Mouse (Mus musculus) thymus, postnatal 36 days (tissue): ENCODE data around the gene Ess2.

Source experiments
- DNase-seq, 2 experiments: peaks; one replicate each; pipeline ENCODE4 v3.0.0; 2022; ENCODE audit warnings: mixed read lengths in 2 of 2

Gene Ess2

DNA sequence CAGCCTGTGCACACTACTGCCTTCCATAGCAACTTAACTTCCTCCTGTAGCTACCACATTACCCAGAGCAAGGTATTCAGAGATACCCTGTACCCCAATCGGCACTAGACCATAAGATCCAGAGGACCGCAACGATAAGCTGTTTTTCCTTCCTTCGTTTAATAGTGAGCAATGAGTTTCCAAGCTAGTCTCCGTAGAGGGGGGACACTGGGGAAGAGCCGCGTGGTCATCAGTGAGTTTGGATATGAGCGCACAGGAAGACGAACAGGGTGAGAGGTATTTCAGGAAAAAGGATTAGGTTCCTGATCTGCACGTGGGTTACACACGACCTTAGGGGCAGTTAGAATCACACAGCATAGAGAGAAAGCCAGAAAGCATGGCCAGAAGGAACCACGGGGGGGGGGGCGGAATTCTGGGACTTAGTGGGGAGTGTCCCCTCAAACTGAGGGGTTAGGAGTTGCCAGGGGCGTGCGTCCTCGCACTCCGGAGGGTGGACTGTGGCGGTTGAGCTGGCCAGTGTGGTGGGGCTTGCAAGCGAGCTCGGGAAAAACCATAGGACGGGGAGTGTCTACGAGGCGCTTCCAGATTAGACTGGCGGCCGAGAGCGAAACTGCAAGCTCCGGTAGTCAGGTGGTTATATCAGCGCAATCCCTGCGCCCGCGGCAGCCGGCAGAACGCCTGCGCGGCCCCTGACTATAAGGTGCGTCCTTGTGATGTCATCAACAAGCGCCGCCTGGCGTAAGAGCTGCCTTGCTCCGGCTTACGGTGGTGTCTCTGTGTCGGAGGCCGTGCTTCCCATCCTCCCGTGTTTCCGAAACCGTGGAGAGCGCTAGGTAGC lies 10.4 kb upstream of the Ess2 start:
- peak; percentile 91 to 93 for DNase-seq

DNA sequence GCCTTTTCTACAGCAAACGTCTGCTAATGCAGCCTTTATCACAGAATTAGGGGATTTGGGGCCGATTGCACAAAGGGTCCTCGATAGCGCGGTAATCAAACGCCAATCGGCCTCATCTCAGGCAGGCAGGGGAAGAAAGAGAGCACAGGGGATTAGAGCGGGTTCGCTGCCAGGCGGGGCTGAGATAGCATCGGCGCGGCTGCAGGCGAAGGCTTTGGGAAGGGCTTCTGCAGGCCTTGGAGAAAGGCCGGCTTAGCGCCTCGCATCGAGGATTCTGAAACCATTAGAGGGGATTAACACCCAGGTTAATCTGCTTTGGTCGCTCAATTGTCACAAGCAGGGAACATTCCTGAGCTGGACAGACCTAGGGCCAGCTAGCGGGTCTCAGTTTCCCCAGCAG lies 9.4 kb upstream of the Ess2 start:
- no peak for DNase-seq

DNA sequence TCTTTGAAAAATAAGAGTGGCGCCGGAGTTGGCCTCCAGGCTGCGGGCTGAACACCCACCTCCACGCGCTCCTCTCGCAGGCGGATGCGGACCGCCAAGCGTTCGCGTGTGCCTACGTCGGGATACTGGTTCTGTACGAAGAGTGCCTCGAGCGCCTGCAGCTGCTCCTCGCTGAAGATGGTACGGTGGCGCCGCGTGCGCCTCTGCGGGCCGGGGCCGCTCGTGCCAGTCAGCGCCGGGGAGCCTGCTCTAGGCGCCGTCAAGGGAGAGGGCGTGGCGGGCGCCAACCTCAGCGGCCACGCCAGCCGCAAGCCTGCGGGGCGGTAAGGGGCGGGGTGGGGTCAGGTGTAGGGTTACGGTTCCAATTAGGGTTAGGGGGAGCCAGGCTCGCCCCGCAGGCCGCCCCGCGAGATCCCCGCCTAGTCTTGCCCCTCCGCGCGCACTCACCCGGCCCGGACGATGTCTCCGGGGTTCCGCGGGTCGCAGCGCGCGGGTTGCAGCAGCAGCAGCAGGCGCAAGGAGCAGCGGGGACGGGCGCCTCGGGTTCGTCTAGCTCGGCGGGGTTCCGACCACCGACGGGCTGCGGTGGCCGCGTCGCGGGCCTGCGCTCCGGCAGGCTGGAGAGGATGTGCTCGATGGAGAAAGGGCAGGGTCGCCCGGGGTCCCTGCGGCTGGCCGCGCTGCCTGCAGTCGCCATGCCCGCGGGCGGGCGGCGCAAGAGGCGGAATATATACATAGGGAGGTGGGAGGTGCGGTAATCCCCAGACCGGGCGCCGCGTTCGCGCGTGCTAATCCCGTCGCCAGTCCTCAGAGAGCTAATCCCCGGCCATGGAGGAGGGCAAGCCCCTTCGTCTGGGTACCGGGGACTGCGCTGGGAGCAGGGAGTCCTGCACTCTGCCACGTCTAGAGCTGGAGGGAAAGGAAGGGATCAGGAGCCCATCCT lies 3.4 kb upstream of the Ess2 start, which contains the start of gene Gsc2:
TSS of gene Gsc2 (minus strand) at position 753 of the 943 bp plus-strand sequence.
- DNase-seq: no peak

DNA sequence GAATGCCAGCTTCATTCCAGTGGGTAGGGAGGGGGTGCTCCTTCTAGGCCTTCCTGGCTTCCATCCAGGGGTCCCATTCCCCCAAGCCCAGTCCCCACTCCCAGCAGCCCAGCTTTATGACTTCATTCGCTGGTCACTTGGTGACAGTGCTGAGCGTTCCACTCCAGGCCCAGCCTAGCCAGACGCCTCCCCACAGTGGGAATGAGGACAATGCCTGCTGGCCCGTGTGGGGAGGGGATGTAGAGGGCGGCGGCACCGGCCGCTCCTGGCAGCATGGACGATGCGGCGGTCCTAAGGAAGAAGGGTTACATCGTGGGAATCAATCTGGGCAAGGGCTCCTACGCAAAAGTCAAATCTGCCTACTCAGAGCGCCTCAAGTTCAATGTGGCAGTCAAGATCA lies 12.7 kb downstream of the Ess2 start, which contains the start of the genes Dgcr2 and Tssk2:
TSS of gene Dgcr2 (minus strand) at position 101 of the 400 bp plus-strand sequence.
TSS of gene Tssk2 (plus strand) at position 176 of the 400 bp plus-strand sequence.
- no peak for DNase-seq

DNA sequence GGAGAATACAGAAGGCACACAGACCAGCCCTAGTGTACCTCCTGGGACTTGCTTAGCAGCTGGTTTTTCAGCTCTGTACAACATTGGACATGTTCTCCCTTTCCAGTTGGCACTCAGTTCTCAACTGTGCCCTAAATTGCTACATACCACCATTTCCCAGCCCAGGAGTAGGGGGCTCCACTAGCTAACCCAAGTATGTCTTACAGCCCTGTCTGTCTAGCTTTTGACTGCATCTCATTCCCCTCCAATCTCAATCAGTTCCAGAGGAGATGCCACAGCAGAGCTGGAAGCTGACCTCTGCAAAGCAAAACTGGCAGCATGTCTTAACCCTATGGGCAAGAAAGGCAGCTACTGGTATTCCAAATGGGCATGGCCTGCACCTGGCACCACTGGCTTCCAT lies 15.1 kb downstream of the Ess2 start:
- DNase-seq: no peak

DNA sequence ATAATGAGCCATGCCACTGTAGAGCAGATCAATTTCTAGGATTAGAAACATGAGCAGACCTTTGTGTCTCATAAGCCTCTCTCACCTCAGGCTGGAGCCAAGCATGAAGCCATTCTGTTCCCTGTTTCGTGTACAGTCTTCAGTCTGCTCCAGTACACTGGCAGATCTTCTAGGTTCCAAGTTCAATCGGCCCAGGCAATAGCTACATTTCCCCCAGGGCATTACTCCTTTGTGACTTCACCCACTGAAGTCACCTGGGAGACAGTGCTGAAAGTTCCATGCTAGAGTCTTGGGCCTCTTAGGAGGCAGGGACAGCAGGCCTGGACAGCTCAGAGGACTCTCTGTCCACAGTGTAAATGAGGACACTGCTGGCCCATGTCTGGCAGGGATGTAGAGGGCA lies 17.2 kb downstream of the Ess2 start, which contains the start of gene Tssk1:
TSS of gene Tssk1 (plus strand) at position 301 of the 400 bp plus-strand sequence.
- DNase-seq: no peak

DNA sequence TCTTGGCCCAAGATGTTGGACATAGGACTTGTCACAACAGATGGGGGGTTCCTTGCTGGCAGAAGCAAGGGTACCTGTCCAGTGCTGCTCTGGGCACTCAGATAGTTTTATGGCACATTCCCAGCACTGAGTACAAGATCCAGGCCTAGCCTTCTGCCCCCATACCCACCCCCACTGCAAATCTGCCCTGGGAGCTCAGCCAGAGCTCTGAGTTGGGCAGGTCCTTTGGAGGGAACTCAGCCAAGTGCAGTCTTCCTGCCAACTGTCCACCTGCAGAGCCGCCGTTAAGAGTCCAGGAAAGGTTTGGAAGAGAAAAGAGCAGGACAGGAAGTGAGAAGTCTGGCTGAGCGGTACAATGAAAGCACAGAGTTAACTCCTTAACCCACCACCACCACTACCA lies 18.5 kb downstream of the Ess2 start:
- DNase-seq: no peak

DNA sequence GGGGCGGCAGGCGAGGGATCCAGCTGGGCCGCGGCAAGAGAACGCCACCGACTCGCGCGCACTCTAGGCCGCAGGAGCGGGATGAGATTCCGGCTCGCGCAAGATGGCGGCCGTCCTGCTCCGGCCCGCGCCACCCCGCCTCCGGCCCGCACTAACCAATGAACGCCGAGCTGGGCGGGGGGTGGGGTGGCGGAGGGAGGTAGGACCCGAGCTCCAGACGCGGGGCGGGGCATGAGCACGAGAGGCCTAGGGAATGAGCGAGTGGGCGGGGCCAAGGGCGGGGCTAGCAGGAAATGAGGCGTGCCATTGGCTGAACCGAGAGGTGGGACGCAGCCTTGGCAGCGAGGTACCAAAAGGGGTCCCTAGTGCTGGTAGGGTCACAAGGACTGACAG lies 19.6 kb downstream of the Ess2 start, which contains the start of gene Gm20518:
TSS of gene Gm20518 (minus strand) at position 105 of the 393 bp plus-strand sequence.
- DNase-seq: peak; percentile 99 to 100

DNA sequence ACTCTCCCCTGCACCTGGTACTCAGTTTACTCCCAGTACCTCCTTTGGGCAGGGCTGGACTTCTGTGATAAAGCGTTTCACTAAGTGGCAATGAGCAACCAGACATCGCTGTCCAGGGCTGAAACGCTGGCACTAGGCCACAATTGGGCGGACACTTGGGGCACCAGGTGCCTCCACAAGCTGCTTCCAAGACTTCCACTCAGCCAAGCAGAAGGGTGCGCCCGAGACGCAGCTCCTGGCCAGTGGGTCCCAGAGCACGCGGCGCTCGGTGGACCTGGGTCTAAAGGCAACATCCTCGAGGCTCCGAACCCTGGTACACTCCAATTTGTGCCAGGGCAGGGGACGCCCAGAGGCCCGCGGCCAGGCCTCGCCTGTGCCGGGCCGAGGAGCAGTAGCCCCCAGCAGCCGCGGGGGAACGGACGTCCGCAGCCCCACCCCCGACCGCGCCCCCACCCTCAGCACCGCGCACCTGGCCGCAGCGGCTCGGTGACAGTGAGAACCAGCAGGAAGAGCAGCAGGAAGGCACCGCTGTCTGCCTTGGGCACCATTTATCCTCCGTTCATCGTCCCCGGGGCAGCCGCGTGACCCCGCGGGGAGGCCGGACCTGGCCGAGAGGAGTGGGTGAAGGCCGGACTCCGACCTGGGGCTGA lies 20.1 kb downstream of the Ess2 start:
- DNase-seq: no peak

DNA sequence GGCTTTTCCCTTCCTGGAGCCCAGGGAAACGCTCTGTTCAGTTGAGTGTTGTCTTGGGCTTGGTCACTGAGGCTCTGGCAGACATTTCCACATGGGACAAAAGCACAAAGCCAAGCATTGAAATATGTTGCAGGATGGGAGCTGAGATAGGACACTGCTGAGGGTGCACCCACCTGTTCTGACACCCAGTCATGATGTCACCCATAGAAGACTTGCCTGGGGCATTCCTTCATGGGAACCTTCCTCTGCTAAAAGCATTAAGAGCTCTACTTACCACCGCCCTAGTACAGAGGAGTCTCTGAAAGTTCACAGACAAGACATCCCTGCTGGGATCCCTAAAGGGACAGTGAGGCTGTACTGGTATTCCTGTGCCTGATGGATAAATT lies 20.8 kb downstream of the Ess2 start:
- DNase-seq: no peak

DNA sequence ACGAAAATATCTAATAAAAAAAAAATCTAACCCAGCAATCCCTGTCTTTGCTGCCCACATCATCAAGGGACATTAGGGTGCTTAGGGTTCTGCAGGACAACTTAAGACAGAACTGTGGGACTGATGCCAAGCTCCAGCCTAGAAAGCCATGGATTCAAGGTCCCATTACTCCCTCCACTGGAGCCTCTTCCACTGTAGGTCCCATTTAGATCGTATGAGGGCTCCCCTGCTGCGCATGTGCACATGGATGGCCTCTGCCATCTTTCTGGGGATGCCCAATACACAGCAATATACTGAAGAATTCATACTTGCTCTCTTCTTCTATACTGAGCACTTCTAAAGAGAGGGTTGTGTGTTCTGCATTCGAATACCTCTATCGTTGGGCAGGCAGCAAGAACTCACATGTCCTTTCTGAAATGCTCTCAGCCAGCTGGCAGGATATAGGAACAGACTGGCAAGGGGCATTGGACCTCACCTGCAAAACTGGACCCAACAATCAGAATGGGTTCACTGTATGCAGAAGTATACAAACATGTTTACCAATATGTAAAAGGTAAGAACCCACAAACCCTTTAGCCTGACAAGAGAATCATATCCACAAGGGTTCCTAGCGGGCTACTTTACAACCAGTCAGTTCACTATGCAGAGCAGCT lies 21.3 kb downstream of the Ess2 start:
- no peak for DNase-seq

DNA sequence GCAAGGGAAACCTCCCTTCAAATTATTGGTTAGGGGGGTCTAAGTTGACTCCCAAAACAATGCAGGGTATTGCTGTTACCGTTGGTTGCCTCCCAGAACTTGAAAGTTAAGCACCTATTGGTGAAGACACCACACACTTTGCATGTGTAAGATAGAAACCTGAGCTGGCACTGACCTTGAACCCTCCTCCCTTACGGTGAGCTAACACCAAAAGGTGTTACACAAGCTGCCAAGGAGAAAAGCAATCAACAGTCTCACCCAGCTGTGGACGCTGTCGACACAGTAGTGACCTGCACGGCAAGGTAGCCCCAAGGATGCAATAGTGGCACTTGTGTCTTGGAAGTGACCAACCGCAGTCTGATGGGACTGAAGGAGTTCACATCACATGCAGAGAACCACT lies 27.0 kb downstream of the Ess2 start:
- no peak for DNase-seq

DNA sequence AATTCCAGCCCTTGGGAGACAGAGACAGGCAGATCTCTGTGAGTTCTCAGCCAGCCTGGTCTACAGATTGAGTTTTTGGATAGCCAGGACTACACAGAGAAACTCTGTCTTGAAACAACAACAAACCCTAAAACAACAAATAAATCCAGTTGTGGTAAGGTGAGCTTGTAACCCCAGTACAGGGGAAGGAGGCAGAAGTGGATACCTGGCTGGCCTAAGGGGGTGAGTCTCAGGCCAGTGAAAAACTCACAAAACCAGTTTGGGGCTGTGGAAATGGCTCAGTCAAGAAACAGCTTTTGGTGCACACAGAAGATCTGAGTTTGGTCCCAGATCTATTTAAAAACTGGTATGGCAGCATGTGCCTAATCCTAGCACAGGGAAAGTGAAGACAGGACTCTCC lies 29.0 kb downstream of the Ess2 start:
- DNase-seq: no peak

DNA sequence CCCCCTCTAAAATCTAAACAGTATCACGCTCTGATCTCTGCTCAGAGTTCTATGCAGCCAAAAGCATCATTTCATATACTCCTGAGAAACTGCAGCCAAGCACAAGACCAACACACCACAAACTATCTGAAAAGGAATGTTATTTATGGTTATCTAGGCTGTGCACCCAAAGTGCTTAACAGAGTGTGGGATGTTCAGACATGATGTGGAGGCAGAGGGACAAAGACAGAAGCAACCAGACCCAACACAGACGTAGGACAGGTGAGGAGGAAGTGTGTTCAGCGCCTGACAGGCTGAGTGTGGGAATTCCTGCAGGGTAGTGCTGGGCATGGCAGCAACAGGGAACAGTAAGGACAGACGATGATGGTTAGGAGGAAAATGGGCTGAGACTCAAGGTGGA lies 31.6 kb downstream of the Ess2 start:
- no peak for DNase-seq

DNA sequence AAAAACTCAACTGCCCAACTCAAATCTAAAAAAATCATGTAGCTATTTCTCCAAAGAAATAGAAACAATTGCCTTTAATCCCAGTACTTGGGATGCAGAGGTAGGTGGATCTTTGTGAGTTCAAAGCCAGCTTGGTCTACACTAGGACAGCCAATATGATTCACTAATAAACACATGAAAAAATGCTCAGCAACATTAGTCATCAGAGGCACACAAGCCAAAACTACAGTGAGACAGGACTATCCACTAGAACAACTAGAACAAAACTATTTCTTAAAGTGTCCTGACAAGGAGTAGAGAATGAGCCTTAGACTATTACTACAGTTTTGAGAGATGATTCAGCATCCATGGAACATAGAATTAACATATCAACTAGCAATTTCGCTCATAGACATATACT lies 35.1 kb downstream of the Ess2 start:
- DNase-seq: no peak

DNA sequence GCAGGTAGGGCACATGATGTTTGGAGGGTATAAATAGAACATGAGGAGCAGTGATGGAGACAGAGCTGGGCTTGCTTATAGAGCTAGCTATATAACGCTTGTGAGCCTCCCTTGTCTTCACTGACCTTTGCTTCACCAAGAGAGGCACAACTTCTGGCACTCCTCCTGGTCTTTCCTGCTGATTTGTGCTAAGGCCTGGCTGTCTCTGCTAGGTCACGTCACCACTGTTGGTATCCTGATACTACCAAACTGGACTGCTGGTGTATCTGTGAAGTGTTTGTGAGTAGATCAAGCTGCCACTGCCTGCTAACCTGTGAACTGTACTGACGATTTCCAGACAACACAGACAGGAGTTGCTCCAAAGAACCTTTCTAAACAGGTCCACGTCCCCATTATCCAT lies 36.0 kb downstream of the Ess2 start:
- DNase-seq: no peak

DNA sequence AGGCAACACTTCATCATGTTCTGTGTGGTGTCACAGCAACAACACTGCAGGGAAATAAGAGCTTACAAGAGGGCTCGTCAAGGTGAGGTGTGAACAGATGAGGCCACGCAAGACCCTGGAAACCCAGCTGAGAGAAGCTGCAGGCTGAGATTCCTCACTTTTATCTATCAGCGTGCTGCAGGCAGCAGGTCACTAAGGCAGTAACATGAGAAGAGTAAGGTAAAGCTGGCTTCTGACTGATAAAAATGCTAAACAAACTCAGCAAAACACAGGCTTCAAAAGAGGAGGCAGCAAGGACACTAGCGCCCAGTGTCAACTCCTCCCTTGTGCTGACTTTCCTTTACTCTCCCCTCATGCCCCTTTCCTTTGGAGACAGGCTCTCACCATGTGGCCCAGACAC lies 38.2 kb downstream of the Ess2 start:
- no peak for DNase-seq

DNA sequence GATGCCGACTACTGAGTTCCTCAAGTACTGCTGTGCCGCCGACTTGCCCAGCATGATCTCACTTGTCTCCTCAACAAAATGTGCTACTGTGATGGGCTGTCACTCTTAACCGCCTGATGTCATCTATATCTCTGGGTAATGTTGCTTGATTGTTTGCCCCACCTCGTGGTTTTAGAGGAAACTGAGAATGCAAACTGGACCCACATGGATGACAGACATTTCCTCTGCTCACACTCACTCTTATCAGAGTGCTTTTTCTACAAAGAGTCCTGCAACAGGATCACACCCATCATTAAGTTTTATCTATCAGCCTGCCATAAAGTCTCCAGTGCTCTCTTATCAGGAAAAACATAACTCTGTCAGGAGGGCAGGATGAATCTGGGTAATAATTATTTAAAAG lies 39.9 kb downstream of the Ess2 start:
- DNase-seq: no peak

DNA sequence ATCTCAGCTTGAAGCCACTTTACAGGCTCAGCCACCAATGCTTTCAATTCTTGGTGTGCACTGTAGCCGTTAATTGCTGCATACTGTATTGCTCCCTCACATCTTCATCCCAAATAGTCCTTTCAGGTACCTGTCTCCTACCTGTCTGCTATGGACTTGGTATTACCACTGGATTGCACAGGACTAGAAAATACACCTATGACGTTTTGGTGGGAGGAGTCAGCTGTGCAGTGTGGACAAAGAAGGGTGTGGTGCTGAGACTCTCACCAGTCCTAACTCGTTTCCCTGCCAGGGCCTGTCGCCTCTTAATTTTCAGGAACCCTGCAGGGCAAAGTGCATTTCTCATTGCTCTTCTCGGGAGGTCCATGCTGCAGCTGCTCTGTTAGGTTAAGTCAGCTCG lies 45.4 kb downstream of the Ess2 start:
- DNase-seq: no peak

DNA sequence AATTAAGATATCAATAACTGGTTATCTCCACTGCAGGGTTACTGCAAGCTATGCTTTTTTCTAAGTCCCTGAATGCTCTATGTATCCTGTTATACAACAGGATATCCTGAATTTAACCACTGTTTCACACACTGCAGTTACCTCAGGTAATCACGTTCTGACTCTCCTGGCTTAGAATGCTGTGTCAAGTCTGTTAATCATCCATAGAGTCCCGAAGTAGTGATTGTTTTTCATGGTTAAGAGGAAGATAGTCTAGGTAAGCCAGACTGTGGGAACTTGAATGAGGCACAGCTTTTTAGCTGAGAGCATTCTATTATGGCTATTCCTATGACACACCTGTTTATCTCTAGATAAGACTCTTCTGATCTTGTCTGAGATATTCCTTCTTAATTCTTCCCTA lies 45.9 kb downstream of the Ess2 start:
- no peak for DNase-seq

DNA sequence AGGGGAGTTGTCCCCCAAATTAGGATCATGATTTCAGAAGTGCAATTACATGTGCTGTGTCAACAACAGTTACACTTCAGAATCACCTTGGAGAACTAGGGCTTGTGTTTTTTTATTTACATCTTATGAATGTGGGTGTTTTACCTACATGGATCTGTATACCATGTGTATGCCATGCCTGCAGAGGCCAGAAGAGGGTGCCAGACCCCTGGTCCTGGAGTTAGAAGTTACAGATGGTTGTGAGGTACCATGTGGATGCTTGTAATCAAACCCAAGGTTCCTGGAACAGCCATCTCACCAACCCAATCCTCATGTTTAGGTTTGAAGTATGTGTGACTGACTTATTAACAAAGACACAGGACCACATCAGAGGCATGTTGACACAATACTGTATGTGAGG lies 52.6 kb downstream of the Ess2 start:
- no peak for DNase-seq

DNA sequence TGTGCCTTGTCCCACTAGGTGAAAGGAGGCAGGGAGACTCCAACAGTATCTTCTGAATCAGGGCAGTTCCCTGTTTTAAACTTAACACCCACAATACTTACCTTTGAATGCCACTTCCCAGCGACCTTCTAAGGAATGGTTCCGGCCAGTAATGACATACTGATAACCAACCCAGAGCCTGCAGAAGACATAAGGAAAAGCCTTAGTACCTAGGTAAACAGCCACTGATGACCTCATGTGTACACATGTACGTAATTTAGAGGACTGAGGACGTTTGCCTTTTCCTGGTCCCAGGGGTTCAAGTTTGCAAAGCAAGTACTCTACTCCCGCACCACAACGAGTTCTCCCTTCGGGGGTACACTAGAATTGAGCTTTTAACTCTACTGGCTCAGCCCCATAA lies 54.0 kb downstream of the Ess2 start:
- DNase-seq: no peak

DNA sequence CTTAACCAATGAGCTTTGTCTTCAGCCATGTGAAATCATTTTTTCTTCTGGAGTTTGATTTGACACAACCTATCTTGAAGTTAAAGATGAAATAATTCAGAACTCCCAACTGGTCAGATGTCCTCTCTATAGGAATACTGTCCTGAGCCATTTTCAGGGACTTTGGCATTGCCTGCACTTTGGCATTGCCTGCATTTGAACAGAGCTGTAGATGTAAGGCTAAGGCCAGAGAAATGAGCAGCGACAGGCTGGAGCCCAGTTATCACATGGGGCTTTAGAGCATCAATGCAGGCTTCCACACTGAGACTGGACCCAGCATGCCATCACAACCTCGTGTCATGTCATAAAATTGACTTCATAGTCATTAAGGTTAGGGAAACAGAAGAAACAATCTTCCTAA lies 57.9 kb downstream of the Ess2 start:
- DNase-seq: no peak
